Mouse (Mus musculus): ENCODE measurements around the gene Lbp.
A peak's percentile ranks its signal among the peaks of the same experiment; 100 is the strongest.

Gene Lbp

DNA sequence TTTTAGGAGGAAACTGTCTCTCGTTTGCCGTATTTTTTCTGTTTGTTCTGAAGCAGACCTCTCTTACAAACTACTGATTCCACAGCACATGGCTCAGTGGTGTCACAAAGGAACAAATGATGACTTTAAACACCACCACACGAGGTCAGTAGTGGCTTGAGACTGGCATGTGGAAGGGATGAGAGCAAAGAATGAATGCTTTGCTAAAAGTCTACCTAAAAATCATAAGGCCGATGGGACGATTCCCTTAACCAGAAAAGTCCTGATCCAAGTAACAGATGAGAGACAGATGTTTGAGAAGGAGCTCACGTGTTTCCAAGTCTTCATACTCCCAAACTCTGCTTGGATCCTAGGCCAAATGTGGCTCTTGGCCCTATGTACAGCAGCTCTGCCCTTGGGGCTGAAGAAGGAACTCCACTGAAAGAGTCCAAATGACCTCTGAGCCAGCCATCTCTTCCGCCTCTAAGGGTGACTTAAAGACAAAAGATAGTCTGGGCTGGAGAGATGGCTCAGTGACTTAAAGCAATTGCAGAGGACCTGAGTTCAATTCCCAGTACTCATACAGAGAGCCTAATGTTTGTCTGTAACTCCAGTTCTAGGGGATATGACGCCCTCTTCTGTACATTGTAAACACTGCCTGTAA, 55.5 kb downstream of the Lbp start:
- DNase-seq (ENCODE audit: low spot score), result no peak

DNA sequence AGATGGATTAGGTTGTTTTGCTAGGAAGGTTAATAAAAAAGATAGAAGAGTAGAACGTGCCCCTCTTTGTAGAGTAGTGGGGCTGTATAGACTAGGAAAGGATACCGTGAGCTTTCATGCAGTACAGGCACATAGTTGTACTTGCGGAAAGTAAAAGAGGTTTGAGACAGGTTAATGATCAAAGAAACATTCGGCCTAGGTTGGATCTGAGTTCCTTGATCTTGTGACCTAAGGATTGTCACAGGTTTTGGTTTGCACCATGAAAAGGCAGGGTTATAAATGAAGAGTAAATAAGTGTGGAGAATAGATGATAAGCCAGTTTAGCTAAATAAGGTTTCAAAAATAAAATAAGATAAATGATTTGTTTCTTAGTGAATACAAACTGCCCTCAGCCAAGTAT, 57.9 kb downstream of the Lbp start:
- DNase-seq (ENCODE audit: low spot score), result no peak

DNA sequence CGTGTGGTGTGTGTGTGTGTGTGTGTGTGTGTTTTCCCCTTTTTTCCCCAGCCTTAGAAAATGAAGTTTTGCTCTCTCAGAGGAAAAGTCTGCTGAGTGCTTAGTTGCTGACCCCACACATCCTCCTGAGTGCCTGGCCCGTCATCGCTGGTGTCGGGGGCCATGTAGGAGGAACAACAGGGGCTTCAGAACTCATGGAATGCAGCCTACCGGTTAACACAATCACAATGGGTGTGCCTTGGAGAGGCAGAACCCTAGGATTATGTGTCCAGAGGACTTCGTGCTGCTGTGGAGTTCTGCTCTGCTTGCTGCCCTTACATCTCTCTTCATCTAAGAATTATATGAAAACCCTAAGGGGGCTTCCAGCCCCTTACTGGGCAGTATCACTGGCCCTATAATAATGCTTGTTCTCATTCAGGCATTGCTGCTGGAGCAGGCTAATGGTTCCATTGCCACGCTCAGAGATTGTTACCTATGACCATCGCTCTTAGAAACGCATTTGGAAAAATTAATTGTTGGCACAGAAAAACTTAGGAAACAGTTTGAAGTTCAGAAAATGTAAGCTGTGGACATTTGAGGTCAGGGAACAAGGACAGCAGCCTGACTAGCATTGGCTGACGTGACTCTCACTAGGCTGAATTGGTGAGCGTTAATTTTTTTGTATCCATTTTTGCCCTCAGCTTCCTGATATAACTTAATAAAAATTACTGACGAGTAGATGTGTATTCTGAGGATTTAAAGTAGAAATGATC, 59.0 kb downstream of the Lbp start:
- DNase-seq (ENCODE audit: low spot score), result no peak

DNA sequence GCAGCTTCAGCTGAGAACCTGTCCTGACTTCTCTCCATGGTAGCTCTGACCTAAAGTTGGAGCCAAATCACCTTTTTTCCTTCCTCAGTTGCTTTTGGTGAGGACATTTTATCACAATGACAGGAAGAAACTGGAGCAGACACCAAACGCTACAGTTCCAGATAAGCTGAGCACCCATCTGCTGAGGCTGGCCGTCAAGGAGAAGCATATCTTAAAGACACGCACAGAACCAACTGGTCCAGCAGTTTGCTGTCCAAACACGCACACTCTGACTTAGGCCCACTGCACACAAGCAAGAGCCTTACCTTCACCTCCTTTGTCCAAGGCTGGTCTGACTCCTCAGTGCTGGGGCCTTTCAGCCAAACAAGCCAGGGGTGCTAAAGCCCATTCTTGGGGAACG, 61.4 kb downstream of the Lbp start:
- no peak for DNase-seq (ENCODE audit: low spot score)

DNA sequence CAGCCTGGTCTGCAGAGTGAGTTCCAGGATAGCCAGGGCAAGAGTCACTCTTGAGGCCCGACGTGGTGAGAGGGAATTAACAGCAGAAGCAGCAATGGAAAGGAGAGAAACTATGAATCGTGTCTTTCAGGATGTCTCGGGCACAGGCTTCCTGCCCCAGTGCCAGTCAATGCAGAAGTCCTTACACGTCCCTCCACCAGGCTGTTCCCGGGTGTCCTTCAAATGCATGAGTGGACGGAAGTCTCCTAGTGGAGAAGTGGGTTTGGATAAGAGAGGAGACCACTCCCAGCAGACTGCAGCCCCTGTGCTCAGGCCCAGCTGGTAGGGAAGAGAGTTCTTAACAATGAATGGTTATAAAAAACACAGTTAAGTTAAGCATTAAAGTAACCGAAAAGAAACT, 62.0 kb downstream of the Lbp start:
- DNase-seq (ENCODE audit: low spot score), result no peak

DNA sequence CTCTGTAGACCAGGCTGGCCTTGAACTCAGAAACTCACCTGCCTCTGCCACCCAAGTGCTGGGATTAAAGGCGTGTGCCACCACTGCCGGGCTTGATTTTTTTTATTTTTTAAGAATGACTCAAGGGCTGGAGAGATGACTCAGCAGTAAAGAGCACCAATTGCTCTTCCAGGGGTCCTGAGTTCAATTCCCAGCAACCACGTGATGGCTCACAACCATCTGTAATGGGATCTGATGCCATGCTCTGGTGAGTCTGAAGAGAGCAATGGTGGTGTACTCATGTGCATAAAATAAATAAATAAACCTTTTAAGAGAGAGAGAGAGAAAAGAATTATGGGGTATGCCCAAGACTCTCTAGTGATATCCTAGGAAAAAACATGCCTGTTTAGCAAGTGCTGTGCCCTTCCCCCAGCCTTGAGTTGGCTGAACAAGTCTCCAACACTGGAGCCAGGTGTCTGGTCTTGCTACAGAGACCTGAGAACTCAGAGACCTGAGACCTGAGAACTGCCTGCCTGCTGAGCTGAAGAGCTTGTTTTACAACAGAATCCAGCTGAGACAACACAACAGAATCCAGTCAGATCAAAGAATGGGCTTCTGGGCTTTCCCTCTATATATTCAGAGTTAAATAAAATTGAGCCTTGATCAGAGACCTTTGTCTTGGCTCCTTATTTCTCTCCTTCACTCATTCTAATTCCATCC, 63.3 kb downstream of the Lbp start:
- no peak for DNase-seq (ENCODE audit: low spot score)

DNA sequence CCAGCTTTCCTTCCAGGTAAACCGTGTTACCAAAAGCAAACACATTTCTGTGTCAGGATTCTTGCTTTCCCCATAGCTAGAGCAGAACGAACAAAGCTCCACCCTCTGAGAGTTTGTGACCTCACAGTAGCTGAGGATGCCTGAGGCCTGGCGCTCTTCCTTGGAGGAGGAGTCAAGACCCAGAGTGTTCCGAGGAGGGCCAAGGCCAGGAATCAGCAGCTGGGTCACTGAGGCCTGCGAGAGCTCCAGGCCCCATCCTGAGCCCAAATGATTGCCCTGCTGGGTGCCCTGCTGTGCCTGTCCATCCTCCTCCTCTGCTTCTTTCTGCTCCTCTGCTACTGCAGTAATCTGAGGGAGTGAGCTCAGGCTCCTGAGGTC, 63.9 kb downstream of the Lbp start:
- DNase-seq (ENCODE audit: low spot score), result no peak

DNA sequence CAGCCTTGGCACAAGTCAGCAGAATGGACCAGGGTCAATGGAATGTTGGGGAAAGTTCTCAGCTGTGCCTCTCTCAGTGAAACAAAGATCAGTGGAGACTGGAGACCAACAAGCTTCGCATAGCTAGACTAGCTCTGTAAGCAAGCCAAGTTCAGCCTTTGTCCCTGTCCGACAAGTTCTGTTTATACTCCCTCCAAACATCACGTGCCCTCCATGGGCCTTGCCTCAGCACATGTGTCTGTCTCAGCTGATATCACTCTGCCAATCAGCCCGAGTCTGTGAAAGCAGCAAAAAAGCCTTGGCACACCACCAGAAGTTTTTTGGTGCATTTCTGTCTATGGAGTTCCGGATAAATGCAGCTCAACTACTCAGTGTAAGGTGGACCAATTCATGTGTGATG, 66.8 kb downstream of the Lbp start:
- no peak for DNase-seq (ENCODE audit: low spot score)

DNA sequence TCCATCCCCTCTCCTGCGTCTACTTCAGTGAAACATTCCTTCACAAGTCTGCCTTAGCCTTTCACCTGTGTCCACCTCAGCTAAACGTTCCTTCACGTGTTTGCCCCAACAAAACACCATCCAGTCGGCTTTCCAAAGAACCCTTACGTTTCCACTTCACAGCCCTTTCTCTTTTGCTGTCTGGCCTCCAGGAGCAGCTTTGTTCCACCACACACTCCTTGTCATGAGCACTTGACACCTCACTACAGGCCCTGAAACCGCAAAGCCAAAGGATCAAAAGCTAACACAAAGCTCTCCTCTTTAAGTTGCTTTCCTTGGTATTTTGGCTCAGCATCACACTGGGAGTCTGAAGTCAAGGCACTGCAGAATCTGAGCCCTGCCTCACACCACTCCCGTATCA, 67.2 kb downstream of the Lbp start:
- DNase-seq (ENCODE audit: low spot score), result no peak

DNA sequence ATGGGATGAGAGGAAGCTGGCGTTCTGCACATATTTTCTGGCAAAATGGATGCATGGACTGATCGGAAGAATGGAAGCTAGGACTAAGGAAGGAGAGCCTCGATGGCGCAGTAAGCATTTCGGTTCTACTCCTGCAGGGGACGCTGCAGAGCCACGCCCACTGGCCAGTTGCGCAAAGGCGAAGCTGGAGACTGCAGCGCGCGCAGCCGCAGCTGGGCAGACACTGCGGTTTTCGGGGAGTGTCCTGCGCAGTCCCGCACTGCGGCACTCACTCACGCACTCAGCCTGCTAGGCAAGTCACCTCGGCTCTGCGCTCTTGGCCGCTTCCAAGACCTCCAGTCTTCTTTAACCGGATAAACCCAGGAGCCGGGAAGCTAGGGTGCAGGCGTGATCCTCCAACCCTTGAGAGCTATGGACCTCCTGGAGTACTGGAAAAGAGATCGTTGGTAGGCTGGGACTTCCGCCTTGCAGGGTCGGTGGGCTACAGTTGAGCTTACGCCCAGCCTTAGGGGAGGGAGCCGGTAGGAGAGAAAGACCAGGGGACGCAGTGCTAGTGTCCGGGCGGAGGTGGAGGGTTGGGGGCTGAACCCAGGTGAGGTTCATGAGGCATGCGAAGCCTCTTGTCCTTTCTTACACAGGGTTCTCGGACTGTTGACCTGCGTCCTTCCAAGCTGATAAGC, 69.3 kb downstream of the Lbp start, which contains the start of gene Snhg11:
TSS of gene Snhg11 (plus strand) at position 196 of the 680 bp plus-strand sequence.
- peak; percentile 30 for DNase-seq (ENCODE audit: low spot score)

DNA sequence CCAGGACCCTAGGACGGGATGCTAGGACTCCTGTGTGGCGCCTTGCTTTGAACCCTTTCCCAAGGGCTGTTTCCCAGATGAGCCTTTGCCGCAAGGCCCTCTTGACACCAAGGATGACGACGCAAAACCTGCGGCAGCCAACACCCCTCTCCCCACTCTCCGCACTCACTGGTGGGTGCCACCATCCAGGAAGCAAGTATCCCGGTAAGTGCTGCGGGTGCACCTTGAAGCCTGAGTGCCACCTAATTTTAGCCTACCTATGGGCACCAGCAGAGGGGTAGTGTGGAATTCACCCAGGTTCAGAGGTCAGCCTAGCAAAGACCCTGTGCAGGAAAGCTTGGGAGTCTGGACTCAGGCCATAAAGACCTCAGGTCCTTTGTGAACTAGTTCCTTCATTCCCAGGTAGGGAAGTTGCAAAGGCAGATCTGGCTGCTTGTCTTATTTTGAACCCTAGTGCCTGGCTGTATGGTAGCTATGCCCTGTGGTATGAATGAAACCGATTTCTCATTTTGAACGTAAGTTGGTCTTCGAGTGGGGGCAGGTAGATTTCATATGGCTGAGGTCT, 69.9 kb downstream of the Lbp start:
- no peak for DNase-seq (ENCODE audit: low spot score)

DNA sequence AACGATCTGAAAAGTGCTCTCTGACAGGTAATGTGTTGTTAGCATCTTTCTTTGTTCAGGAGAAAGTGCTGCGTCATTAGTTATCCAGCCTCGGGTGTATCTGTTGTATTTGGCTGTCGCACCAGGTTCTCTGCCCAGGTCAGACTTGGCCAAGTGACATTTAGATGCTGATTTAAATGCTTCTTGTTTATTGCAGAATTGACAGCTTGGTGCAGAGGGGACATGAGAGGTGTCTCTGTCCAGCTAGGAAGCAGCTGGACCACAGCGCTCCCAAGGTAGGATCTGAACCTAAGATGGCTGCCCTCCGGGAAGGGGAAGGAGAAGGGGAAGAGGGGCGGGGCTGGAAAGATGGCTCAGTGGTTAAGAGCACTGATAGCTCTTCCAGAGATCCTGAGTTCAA, 70.5 kb downstream of the Lbp start:
- no peak for DNase-seq (ENCODE audit: low spot score)

DNA sequence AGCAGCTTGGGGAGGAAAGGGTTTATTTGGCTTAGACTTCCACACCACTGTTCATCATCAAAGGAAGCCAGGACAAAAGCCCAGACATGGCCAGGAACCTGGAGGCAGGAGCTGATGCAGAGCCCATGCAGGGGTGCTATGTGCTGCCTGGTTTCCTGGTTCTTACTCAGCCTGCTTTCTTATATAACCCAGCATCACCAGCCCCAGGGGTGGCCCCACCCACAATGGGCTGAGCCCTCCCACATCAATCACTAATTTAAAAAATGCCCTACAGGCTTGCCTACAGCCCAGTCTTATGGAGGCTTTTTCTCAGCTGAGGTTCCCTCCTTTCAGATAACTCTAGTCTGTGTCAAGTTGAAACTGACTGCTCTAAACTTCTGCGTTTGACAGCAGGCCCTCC, 71.5 kb downstream of the Lbp start:
- no peak for DNase-seq (ENCODE audit: low spot score)

DNA sequence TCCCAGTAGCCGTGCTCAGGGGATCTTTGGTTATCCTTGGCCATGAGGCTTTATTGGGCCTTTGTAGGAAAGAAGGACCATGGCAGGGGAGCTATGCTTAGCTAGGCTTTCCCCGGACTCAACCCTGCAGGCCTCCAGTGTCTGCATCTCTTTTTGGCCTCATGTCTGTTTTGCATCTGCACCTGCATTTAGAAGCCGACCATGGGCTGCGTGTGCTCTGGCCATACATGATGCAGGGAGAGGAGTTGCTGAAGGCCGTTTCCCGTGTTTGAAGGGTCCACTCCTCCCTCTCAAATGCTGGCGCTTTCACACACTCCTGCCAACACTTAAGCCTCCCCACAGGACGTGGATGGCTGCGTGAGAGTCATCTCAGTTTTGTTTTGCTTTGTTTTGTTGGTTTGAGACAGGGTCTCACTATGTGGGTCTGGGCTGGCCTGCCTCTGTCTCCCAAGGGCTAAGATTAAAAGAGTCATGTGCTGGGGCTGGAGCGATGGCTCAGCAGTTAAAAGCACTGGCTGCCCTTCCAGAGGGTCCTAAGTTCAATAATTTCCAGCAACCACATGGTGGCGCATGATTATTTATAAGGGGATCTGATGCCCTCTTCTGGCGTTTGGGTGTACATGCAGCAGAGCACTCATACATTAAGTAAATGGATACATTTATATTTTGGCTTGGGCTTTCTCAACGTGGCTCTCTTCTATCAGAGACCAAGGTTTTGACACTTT, 73.2 kb downstream of the Lbp start:
- peak; percentile 51 for DNase-seq (ENCODE audit: low spot score)
